Mouse (Mus musculus) R1 (cell line): ENCODE measurements around the gene Notch4.

Experiments used
- DNase-seq: peaks from one replicate; pipeline ENCODE4 v3.0.0-alpha.2; 2018; ENCODE audit warnings: low read depth, low spot score

Gene Notch4

DNA sequence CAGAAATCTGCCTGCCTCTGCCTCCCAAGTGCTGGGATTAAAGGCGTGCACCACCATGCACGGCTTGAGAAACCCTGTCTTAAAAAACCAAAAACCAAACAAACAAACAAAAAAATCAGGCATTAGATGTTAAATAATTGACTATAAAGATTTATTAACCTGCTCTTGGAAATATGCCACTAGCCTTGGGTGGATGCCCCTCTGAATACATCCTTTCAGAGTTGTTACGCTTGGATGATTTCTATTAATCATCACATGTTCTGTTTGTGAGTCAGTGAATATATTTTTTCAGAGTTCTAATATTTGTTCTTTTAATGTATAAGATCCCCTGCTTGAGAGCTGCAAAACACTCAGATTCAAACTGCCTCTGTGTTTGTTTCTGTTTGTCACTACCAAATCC is 60.9 kb downstream of the Notch4 start:
- DNase-seq = no peak

DNA sequence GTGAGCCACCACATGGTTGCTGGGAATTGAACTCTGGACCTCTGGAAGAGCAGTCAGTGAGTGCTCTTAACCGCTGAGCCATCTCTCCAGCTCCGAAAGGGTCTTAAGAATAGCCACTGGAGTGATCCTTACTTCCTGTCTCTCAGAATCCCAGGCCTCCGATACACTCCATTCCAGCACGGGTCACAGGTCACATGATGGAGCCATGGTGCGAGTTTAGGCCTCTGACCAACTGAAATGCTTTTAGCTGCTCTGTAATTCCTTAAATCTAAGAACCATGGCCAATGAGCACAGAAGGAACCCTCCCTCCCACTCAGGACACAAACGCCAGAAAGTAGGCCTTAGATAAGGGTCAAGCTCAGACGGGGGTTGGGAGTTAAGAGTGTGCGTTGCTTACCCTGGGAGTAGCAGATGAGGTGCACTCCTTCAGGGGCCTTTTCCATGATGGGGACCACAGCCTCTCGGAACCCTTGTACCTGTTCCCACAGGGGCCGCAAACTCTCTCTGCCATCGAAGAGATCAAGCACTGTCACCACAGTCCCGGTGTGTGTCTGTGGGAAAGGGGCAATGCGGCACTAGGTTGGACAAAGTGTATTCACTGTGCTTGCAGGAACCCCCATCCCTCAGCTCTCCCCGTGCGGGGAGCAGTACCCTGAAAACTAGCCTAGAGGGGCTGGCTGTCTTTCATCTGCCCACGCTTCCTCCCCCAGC is 62.1 kb downstream of the Notch4 start:
- DNase-seq = no peak

DNA sequence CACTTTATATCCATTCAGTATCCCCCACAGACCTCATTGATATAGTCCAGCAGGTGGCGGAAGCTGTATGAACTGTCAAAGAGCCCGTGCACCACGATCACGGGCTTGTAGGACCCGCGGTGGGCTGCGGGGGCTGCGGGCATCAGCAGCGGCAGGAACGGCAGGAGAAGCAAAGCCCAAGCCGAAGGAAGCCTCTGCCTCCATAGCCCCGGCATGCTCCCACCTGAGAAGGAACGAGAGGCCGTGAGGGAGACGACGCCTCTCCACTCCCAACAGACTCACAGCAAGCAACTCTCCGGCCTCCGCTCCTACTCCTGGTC is 62.7 kb downstream of the Notch4 start:
- DNase-seq = peak; percentile 64

DNA sequence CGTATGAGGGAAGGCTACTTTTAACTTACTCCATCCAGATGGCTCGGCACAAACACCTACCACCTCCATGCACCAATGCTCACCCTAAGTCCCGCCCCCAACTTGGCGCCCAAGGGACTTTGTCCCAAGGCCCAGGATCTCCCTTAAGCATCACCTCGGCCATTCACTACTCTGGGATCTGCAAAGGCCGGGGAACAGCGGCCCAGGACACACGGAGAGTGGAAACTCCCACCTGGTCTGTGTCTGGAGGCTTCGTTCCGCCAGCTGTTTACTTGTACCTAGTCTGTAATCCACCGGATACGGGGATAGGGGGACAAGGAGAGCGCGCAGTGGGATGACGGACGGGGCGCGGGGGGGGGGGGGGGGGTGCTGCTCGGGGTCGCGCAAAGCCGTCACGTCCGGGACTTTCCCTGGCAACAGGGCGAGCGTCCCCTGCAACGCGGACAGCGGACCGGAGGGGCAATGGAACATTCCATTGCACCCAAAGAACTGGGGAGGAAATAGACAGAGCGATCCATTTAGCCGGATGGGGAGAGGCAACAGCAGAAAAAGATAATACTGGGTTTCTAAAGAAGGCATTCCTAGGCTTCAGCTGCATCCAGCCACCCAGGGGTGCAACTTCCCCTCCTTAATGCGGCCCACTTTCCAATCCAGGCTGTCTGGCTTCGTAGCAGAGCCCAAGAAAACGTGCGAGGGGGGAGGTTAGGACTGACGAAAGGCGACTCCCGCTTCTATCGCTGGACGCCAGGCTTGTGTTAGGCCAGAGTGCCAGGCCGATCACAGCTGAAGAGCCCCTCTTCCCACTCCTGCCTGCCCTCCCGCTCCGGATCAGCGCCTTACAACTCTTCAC is 63.2 kb downstream of the Notch4 start:
- DNase-seq = peak; percentile 88

DNA sequence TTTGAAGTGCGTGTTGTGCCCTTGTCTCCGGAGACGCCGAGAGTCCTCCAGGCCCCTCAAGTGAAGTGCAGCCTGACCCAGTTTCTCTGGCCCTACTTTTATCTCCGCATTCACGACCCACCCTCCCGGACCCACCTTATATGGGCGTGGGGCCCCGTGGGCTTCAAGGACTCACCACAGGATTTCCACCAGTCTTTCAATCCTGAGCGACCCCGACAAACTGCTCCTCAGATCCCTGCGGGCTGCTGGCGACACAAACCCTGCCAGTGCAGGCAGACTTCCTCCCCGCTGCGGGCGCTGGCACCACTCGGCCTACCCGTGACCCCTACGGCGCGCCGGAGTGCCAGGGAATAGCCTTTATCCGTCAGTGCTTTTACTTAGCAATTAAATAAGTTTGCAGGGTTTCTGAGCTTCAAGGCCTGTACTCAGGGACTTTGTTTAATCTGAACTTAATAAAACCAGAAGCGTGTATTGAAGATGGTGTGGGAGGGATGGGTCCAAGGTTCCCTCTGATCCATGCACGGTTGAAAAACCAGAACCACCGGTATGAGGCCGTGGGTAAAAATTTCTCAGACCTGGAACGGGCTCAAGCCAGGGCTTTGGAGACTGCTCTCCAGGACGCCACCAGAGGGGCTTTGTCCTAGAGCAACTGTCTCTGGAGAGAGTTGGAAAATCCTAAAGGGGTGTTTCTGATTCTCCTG is 64.0 kb downstream of the Notch4 start, which contains the start of gene Ppt2:
Gene Ppt2 (minus strand): TSS at position 568 of the 701 bp plus-strand sequence.
- DNase-seq = no peak

DNA sequence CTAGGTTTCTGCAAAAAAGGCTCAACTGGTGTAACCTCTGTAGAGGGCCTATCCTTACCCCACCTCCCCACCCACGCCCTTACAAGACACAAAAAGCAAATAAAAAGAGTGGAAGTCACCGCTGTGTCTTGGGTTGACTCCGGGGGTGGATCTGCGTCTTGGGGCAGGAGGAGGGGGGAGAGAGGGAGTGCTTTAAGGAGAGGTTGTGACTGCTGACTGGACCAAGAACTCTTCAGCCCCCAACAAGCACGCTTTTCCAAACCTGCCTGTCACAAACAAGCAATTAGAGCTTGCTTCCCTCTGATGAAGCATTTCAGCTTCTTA is 64.5 kb downstream of the Notch4 start:
- no peak for DNase-seq

DNA sequence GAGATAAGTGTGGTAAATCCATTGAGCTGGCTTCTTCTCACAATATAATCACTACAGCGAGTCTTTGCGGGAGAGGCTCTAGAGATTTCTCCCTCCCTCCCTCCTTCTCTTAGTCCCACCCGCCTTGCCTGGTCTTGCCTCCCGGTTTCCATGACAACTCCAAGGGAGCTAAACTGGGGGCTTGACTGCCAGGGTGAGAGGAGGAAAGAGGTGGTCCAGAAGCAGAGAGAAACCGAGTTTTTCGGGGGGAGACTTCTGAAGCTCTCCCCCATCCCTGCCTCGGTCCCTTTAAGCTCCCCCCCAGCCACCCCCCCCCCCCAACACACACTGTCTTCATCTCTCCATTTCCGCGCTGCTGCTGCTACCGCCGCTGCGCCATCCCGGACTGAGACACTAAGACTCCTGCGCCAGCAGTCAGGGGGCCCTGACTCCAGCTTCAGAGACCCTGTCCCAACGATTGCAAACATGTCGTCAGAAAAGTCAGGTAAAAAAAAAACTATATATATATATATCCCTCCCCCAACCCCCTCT is 65.2 kb downstream of the Notch4 start, which contains the start of gene Prrt1:
Gene Prrt1 (plus strand): TSS at position 313 of the 531 bp plus-strand sequence.
- peak; percentile 85 for DNase-seq

DNA sequence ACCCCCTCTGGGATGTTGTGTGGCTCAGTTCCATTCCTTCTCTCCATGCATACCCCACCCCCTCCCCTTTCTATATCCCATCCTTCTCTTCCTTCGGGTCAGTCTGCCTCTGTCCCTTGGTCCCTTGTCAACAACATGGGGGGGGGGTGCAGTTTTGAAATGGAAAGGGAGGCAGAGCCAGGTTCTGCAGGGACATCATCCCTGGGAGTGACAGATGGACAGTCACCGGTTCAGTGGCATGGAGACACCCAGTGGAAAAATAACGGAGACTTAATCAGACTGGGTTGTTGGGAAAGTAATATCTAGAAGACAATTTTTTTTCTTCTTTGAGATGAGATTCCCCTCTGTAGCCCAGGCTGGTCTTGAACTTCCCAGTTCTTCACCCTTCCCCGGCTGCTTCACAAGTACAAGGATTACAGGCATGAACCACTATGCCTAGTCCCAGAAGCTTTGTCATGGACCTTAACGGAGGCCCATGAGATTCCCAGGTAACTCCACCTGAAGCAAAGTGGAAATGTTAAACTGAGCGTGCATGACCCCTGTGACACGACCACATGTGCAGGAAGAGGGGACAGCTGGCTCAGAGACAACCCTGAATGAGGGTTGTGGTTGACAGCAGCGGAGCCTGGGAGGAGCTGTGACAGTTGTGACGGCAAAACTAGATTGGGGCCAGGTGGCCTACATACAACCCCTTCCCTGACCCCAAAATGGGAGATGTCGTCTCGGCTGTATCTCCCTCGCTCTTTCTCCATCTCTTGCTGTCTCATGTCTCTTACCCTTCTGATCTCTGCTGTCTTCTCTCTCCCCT is 65.9 kb downstream of the Notch4 start:
- no peak for DNase-seq

DNA sequence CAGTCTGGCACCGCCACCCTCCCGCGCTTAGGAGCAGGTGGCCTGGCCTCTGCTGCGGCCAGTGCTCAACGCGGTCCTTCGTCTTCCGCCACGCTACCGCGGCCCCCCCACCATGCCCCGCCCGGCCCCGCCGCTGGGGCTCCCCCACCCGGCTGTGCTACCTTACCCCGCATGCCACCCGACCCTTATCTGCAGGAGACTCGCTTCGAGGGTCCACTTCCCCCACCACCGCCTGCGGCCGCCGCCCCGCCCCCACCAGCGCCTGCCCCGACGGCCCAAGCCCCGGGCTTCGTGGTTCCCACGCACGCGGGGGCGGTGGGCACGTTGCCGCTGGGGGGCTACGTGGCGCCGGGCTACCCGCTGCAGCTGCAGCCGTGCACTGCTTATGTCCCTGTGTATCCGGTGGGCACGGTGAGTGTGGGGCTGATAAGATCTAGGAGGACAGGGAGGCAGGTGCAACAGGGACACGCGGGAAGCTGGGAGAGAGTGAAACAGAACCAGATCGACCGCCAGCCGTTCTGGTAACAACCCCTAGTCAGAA is 66.8 kb downstream of the Notch4 start:
- no peak for DNase-seq

DNA sequence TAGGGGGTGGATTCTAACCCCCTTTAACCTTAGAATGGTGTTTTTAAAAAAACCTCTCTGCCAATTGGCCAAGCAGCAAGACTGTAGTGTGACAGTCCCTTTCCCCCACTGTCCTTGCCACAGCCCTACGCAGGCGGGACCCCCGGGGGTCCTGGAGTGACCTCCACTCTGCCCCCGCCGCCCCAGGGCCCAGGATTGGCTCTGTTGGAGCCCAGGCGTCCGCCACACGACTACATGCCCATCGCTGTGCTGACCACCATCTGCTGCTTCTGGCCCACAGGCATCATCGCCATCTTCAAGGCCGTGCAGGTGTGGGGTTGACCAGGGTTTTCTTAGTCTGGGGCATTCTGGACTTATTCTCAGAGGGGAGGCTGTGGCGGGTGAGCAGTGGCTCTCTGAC is 67.6 kb downstream of the Notch4 start:
- DNase-seq = no peak

DNA sequence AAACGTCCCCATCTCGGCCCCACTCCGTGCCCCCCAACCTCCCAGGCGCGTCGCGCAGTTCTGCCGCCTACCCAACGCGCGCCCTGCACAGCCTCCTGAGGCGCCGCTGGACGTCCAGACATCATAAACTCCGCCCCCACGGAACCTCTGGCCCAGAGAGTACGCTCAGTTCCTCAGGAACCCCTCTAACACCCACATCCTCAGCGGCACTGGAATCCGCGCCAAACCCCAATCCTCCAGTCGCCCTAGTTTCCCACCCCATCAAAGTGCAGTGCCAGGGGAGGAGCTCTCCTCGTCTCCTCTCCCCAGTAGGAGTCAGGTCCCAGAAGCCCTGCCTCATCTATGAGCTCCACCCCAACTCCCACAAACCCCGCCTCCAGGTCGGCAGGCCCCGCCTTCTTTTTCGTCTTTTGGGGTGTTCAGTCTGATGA is 68.2 kb downstream of the Notch4 start:
- DNase-seq = peak; percentile 94

DNA sequence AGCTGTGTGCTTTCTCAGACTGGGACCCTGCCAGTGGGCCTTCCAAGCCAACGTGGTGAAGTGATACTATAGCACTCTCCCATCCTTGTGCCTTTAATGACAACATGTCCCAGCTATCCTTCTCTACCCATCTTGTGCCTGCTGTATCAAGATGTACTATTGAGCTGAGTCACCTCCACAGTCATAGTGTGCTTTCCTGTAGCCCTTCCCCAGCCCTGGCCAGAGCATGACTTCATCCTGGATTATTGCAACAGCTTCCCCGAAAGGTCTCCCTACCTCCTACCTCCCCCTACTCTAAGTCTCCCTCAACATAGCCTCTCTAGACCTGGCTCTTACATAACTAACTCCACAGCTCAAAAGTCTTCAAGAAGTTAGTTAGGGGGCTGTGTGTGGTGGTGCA is 71.6 kb downstream of the Notch4 start:
- DNase-seq = no peak

DNA sequence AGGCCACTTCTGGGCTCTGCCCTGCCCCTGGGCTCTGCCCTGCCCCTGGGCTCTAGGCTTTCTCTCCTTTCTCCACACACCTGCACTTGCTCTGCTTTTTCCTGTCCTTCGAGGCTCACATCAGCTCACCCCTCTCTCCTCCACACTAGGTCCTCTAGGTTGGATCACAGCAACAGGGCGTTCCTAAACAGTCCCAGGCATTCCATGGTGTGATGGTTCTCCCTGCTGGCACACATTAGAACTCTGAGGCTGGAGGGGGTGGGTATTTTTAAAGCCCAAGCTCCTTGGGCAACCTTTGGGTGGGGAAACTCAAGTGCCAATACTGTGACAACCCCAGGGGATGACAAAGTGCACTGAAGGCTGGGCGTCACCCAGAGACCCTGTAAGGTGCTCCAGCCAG is 73.4 kb downstream of the Notch4 start:
- DNase-seq = no peak
